Mouse (Mus musculus): Measurements from ENCODE around the gene Hddc2. TPM values are rescaled to one million over a fixed set of nuclear protein-coding genes. Genes with fewer than 3 reads are reported as not detected.
"Not testable (repeated sequence)": the region's sequence is repeated elsewhere in the genome, so short reads cannot be mapped to it uniquely, and the experiment has no call there.

The Hddc2 gene
- polyA plus RNA-seq, 1 experiment from 2014 or later = 54.5 TPM

DNA sequence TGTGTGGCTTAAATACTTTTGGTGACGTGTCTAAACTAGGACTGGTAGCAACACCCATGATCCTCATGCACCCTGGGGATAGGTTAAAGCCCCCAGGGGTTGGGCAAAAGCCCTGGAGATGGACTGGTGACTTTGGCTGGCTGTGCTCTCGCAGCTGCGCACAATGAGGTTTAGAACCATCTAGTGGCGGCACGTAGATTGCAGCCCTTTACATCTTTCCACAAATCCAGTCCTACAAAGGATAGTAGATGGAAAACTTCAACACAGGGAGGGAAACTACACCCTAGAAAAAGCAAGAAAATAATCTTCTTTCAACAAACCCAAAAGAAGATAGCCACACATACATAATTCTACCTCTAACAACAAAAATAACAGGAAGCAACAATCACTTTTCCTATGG, 57.0 kb downstream of the Hddc2 start:
- not testable (repeated sequence) for ATAC-seq (ENCODE audit: low read depth); H3K9me3 ChIP-seq; H3K4me1 ChIP-seq (replicated peaks); H3K4me3 ChIP-seq; H3K9ac ChIP-seq; H3K36me3 ChIP-seq; H3K27ac ChIP-seq (replicated peaks); H3K4me2 ChIP-seq; H3K27me3 ChIP-seq
- 17% methylated on average over 4 of the region's 5 CpGs for WGBS

Other genes with a start within 250 kb of the Hddc2 start
- 26.7 and 28.3 TPM in 2 replicates for gene Tpd52l1, start 132.6 kb downstream of the Hddc2 start, polyA plus RNA-seq (2015; fragmentation: Nextera tagmentation; extraction: Ambion mirVana)

All from neural tube, embryonic 13.5 days (tissue).